Mouse (Mus musculus) neural tube, embryonic 11.5 days (tissue): Measurements from ENCODE around the gene 2510002D24Rik. TPM values are rescaled to one million over a fixed set of nuclear protein-coding genes. Genes with fewer than 3 reads are reported as not detected.
"Not testable (repeated sequence)": the region's sequence is repeated elsewhere in the genome, so short reads cannot be mapped to it uniquely, and the experiment has no call there.

Experiments used
- ATAC-seq: fragments of 200-750 bp; cut with Nextera tagmentation; 2 replicates; pipeline ENCODE4 v1.8.0; 2017; ENCODE audit warnings: moderate number of reproducible peaks, mild to moderate bottlenecking, moderate TSS enrichment, moderate library complexity; ENCODE audit not compliant: insufficient read depth, low FRiP score, low TSS enrichment
- DNase-seq: peaks from one replicate; pipeline ENCODE4 v3.0.0-alpha.2; 2015; ENCODE audit warnings: low spot score
- H3K27ac ChIP-seq: fragments of 300-500 bp; sonication (generic); 2 replicates; pipeline ENCODE4 v1.5.1; 2014; ENCODE audit warnings: low read depth, mild to moderate bottlenecking, low read length
- H3K27me3 ChIP-seq: fragments of 300-500 bp; sonication (generic); 2 replicates; pipeline ENCODE4 v1.6.1; 2014; ENCODE audit warnings: mild to moderate bottlenecking, low read length, mixed read lengths; ENCODE audit not compliant: control insufficient read depth, insufficient read depth
- H3K36me3 ChIP-seq: fragments of 300-500 bp; sonication (generic); 2 replicates; pipeline ENCODE4 v1.6.1; 2014; ENCODE audit warnings: mild to moderate bottlenecking, low read length, moderate library complexity, mixed read lengths; ENCODE audit not compliant: control insufficient read depth, insufficient read depth
- H3K4me1 ChIP-seq: fragments of 300-500 bp; sonication (generic); 2 replicates; pipeline ENCODE4 v1.6.1; 2014; ENCODE audit warnings: low read length, mixed read lengths; ENCODE audit not compliant: control insufficient read depth, insufficient read depth
- H3K4me2 ChIP-seq: fragments of 300-500 bp; sonication (generic); 2 replicates; pipeline ENCODE4 v1.6.1; 2014; ENCODE audit warnings: low read depth, mild to moderate bottlenecking, moderate library complexity
- H3K4me3 ChIP-seq: fragments of 300-500 bp; sonication (generic); 2 replicates; pipeline ENCODE4 v1.5.1; 2014; ENCODE audit warnings: low read depth, low read length
- H3K9ac ChIP-seq: fragments of 300-500 bp; sonication (generic); 2 replicates; pipeline ENCODE4 v1.6.1; 2014; ENCODE audit warnings: mild to moderate bottlenecking, low read length
- H3K9me3 ChIP-seq: fragments of 300-500 bp; sonication (generic); 2 replicates; pipeline ENCODE4 v1.6.1; 2016; ENCODE audit warnings: low read length; ENCODE audit not compliant: control insufficient read depth
- WGBS: fragments of 180-500 bp; shearing (Covaris S2); extraction: QIAGEN DNeasy Blood & Tissue Kit; methylation state at CpG from one replicate; pipeline ENCODE4 v1.1.7; 2014; 5-methylcytosine and 5-hydroxymethylcytosine counted together
- polyA plus RNA-seq: library from polyadenylated mRNA; unstranded; fragments of >200 nt; fragmentation: Nextera tagmentation; extraction: Ambion mirVana; gene quantifications from 2 replicates; pipeline ENCODE4 v1.2.1, GENCODE M21; 2014

2510002D24Rik gene
- polyA plus RNA-seq, 1 experiment from 2014 or later, result 17.7 TPM

GRCm38 (mm10) chr16:18833486-18833885, 2.9 kb upstream of the 2510002D24Rik start:
- no peak for DNase-seq
- Histone ChIP-seq H3K4me3 (no peak overlapping the region), H3K27ac (no peak overlapping the region)

GRCm38 (mm10) chr16:18836073-18836467, 308 bp upstream of the 2510002D24Rik start:
- peaks cover 3% of the 10 kb centered on the region for H3K36me3 ChIP-seq
- peak; percentile 25; the same call in 1 of the 2 replicates for ATAC-seq

More at GRCm38 (mm10) chr16:18833486-18833885, 2.9 kb upstream of the 2510002D24Rik start:
- no peak for ATAC-seq
- WGBS, result 73% methylated on average over 2 of the region's 2 CpGs
- Histone ChIP-seq H3K9ac (no peak overlapping the region), H3K4me1 (no peaks in the 10 kb centered on the region), H3K27me3 (no peaks in the 10 kb centered on the region), H3K4me2 (no peak overlapping the region), H3K36me3 (peaks cover 5% of the 10 kb centered on the region), H3K9me3 (no peaks in the 10 kb centered on the region)

GRCm38 (mm10) chr16:18838346-18838745, 2.0 kb downstream of the 2510002D24Rik start:
- Histone ChIP-seq H3K4me1 (no peaks in the 10 kb centered on the region), H3K9ac (no peak overlapping the region), H3K27me3 (no peaks in the 10 kb centered on the region), H3K36me3 (peaks cover 3% of the 10 kb centered on the region), H3K4me2 (no peak overlapping the region), H3K4me3 (no peak overlapping the region), H3K27ac (no peak overlapping the region), H3K9me3 (no peaks in the 10 kb centered on the region)
- ATAC-seq (no peak), DNase-seq (no peak)
- 93% methylated on average over 4 of the region's 4 CpGs for WGBS

More at GRCm38 (mm10) chr16:18836073-18836467, 308 bp upstream of the 2510002D24Rik start:
- no peaks in the 10 kb centered on the region for H3K9me3 ChIP-seq
- H3K27ac ChIP-seq, result no peak overlapping the region
- H3K4me2 ChIP-seq, result peak overlapping the region; percentile 63
- peak overlapping the region; percentile 81 for H3K4me3 ChIP-seq
- 22% methylated on average over 3 of the region's 3 CpGs for WGBS
- H3K27me3 ChIP-seq, result no peaks in the 10 kb centered on the region
- no peaks in the 10 kb centered on the region for H3K4me1 ChIP-seq
- no peak for DNase-seq
- H3K9ac ChIP-seq, result no peak overlapping the region

GRCm38 (mm10) chr16:18846301-18846820, 10.0 kb downstream of the 2510002D24Rik start:
- 84% methylated on average over 15 of the region's 15 CpGs for WGBS

GRCm38 (mm10) chr16:18849521-18850190, 13.3 kb downstream of the 2510002D24Rik start:
- WGBS, result 90% methylated on average over 15 of the region's 17 CpGs
- not testable (repeated sequence) for DNase-seq, H3K4me3 ChIP-seq, H3K9ac ChIP-seq, ATAC-seq, H3K4me1 ChIP-seq, H3K27ac ChIP-seq, H3K36me3 ChIP-seq, H3K9me3 ChIP-seq, H3K4me2 ChIP-seq, H3K27me3 ChIP-seq

More at GRCm38 (mm10) chr16:18846301-18846820, 10.0 kb downstream of the 2510002D24Rik start:
- H3K4me1 ChIP-seq, result no peaks in the 10 kb centered on the region
- H3K9ac ChIP-seq, result no peak overlapping the region
- H3K27ac ChIP-seq, result no peak overlapping the region
- H3K4me3 ChIP-seq, result no peak overlapping the region
- no peaks in the 10 kb centered on the region for H3K9me3 ChIP-seq
- ATAC-seq (no peak), DNase-seq (no peak)
- no peaks in the 10 kb centered on the region for H3K27me3 ChIP-seq
- no peak overlapping the region for H3K4me2 ChIP-seq
- H3K36me3 ChIP-seq, result no peaks in the 10 kb centered on the region

- Histone ChIP-seq H3K27ac (no peak overlapping the region), H3K4me1 (no peaks in the 10 kb centered on the region), H3K27me3 (no peaks in the 10 kb centered on the region), H3K36me3 (no peaks in the 10 kb centered on the region), H3K9ac (no peak overlapping the region), H3K9me3 (no peaks in the 10 kb centered on the region), H3K4me2 (no peak overlapping the region), H3K4me3 (no peak overlapping the region)
- peak; percentile 17 for DNase-seq
- ATAC-seq, result no peak
Observed at GRCm38 (mm10) chr16:18858551-18858950, 22.2 kb downstream of the 2510002D24Rik start.

GRCm38 (mm10) chr16:18860186-18860585, 23.8 kb downstream of the 2510002D24Rik start:
- Histone ChIP-seq H3K4me2 (no peak overlapping the region), H3K27ac (no peak overlapping the region), H3K9me3 (no peaks in the 10 kb centered on the region), H3K4me1 (no peaks in the 10 kb centered on the region), H3K36me3 (no peaks in the 10 kb centered on the region), H3K27me3 (no peaks in the 10 kb centered on the region), H3K9ac (no peak overlapping the region), H3K4me3 (no peak overlapping the region)
- DNase-seq, result no peak
- ATAC-seq, result no peak
- 56% methylated on average over 1 of the region's 1 CpGs for WGBS

- not testable (repeated sequence) for H3K27me3 ChIP-seq, ATAC-seq, H3K4me2 ChIP-seq, H3K36me3 ChIP-seq, H3K4me3 ChIP-seq, H3K9me3 ChIP-seq, H3K4me1 ChIP-seq, DNase-seq, H3K9ac ChIP-seq, H3K27ac ChIP-seq
- 72% methylated on average over 1 of the region's 1 CpGs for WGBS
Observed at GRCm38 (mm10) chr16:18870495-18870894, 34.1 kb downstream of the 2510002D24Rik start.

- WGBS, result 2% methylated on average over 17 of the region's 17 CpGs
- H3K27me3 ChIP-seq, result no peaks in the 10 kb centered on the region
- H3K9ac ChIP-seq, result peak overlapping the region; percentile 90
- peaks cover 7% of the 10 kb centered on the region for H3K36me3 ChIP-seq
- ATAC-seq (0 out of 2 replicates have a peak, but pooled peaks have one; percentile 1), DNase-seq (no peak)
- H3K4me3 ChIP-seq, result peak overlapping the region; percentile 95
- H3K9me3 ChIP-seq, result no peaks in the 10 kb centered on the region
- peak overlapping the region; percentile 55 for H3K4me2 ChIP-seq
- 0 out of 2 replicates have a peak, but pooled peaks cover 2% of the 10 kb centered on the region for H3K4me1 ChIP-seq
- H3K27ac ChIP-seq, result peak overlapping the region; percentile 72
Observed at GRCm38 (mm10) chr16:18876091-18876441, 39.7 kb downstream of the 2510002D24Rik start.
